8 mouse cellular contexts compared by ENCODE assay signal in the genomic region with DNA sequence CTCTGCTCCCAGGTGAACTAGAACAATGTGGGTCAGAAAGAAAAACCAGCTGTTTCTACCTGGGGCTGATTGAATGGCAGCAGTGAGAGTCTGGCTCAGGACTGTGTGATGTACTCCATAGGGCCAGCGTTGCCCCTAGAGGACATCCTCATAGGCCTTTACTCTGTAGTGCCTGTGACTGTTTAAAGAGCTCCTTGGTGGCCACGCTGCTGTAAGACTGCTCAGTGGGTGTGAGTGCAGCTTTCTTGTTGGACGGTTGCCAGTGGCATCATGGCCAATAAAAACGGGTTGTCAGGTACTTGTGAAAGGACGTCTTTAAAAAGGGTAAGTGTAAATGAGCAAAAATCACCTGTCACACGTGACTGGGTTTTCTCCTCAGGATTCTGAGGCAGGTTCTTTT.
A peak's percentile ranks its signal among the peaks of the same experiment; 100 is the strongest.
DNase-seq lines count a peak whose midpoint lies in the region; ATAC-seq lines count a peak whose summit lies in the region.

No protein-coding gene starts in this region.

- no peaks in the 10 kb centered on the region for H3K27me3 ChIP-seq in forebrain, embryonic 12.5 days
- no peaks in the 10 kb centered on the region for H3K27me3 ChIP-seq in forebrain, embryonic 11.5 days (ENCODE audit: control insufficient read depth, insufficient read depth, low read length)
- H3K27me3 ChIP-seq in limb, embryonic 10.5 days (ENCODE audit: low read depth, poor library complexity, severe bottlenecking), result no peaks in the 10 kb centered on the region

- no peaks in the 10 kb centered on the region for H3K36me3 ChIP-seq in forebrain, embryonic 12.5 days (replicated peaks)
- H3K36me3 ChIP-seq in forebrain, embryonic 11.5 days (ENCODE audit: control insufficient read depth, insufficient read depth, low read length), result no peaks in the 10 kb centered on the region
- 0 out of 2 replicates have a peak, but pooled peaks cover 3% of the 10 kb centered on the region for H3K36me3 ChIP-seq in limb, embryonic 10.5 days

- no peak overlapping the region for H3K9ac ChIP-seq in forebrain, embryonic 12.5 days
- no peak overlapping the region for H3K9ac ChIP-seq in forebrain, embryonic 11.5 days (ENCODE audit: low read length)

- no peak for DNase-seq in forebrain, embryonic 11.5 days (ENCODE audit: low spot score)
- peak; percentile 43 to 57 for DNase-seq in right cerebral cortex, postnatal 10 days (ENCODE audit: low spot score in 2 of 2)
- DNase-seq in right cerebral cortex, postnatal 36 days (ENCODE audit: low spot score in 2 of 2), result no peak
- DNase-seq in limb, embryonic 10.5 days (ENCODE audit: low spot score), result no peak
- DNase-seq in urinary bladder, postnatal 36 days (ENCODE audit: low spot score in 2 of 2), result no peak
- no peak for DNase-seq in urinary bladder, adult 2 months (ENCODE audit: low spot score)
- DNase-seq in ovary, postnatal 14 days (ENCODE audit: low spot score), result no peak

- ATAC-seq in forebrain, embryonic 12.5 days (ENCODE audit: low FRiP score), result peak; percentile 84; the same call in 1 of the 2 replicates
- no peak for ATAC-seq in forebrain, embryonic 11.5 days (replicated peaks; ENCODE audit: low FRiP score)

- H3K4me3 ChIP-seq in forebrain, embryonic 12.5 days (replicated peaks), result no peak overlapping the region
- H3K4me3 ChIP-seq in forebrain, embryonic 11.5 days (ENCODE audit: low read depth, low read length), result no peak overlapping the region
- H3K4me3 ChIP-seq in limb, embryonic 10.5 days, result no peak overlapping the region

- no peak overlapping the region for H3K27ac ChIP-seq in forebrain, embryonic 12.5 days
- no peak overlapping the region for H3K27ac ChIP-seq in forebrain, embryonic 11.5 days (ENCODE audit: low read depth, low read length)
- peak overlapping the region; percentile 31 for H3K27ac ChIP-seq in limb, embryonic 10.5 days

- WGBS in forebrain, embryonic 12.5 days, result 61% methylated on average over 6 of the region's 6 CpGs
- WGBS in forebrain, embryonic 11.5 days, result 67% methylated on average over 6 of the region's 6 CpGs
- 64% methylated on average over 6 of the region's 6 CpGs for WGBS in limb, embryonic 10.5 days

- no peak overlapping the region for H3K4me2 ChIP-seq in forebrain, embryonic 12.5 days
- no peak overlapping the region for H3K4me2 ChIP-seq in forebrain, embryonic 11.5 days (ENCODE audit: low read depth, low read length, severe bottlenecking)

- H3K4me1 ChIP-seq in forebrain, embryonic 12.5 days, result no peaks in the 10 kb centered on the region
- H3K4me1 ChIP-seq in forebrain, embryonic 11.5 days (replicated peaks; ENCODE audit: control insufficient read depth, insufficient read depth, low read length), result no peaks in the 10 kb centered on the region
- peaks cover 23% of the 10 kb centered on the region for H3K4me1 ChIP-seq in limb, embryonic 10.5 days

- no peaks in the 10 kb centered on the region for H3K9me3 ChIP-seq in forebrain, embryonic 12.5 days
- H3K9me3 ChIP-seq in forebrain, embryonic 11.5 days (ENCODE audit: control insufficient read depth, low read length), result no peaks in the 10 kb centered on the region
- H3K9me3 ChIP-seq in limb, embryonic 10.5 days (replicated peaks), result no peaks in the 10 kb centered on the region

Comparison
In these comparisons a context has a peak if more than half of its experiments do, and no peak if none do; other contexts are left out.
1. DNase-seq: peak in right cerebral cortex, postnatal 10 days (2 of 2); none in forebrain, embryonic 11.5 days (single experiment), right cerebral cortex, postnatal 36 days (0 of 2), limb, embryonic 10.5 days (single experiment), urinary bladder, postnatal 36 days (0 of 2), urinary bladder, adult 2 months (single experiment) and ovary, postnatal 14 days (single experiment).